Mouse (Mus musculus) limb, embryonic 12.5 days (tissue): ENCODE measurements around the gene Hist1h2bp. TPM values are rescaled to one million over a fixed set of nuclear protein-coding genes. Genes with fewer than 3 reads are reported as not detected.
"Not testable (repeated sequence)": the region's sequence is repeated elsewhere in the genome, so short reads cannot be mapped to it uniquely, and the experiment has no call there.

Source experiments
- ATAC-seq: fragments of 200-750 bp; cut with Nextera tagmentation; 2 replicates; pipeline ENCODE4 v1.8.0; 2017; ENCODE audit warnings: low read depth, moderate TSS enrichment; ENCODE audit not compliant: insufficient number of reproducible peaks, insufficient read depth, low FRiP score, low TSS enrichment
- H3K27ac ChIP-seq: fragments of 300-500 bp; sonication (generic); 2 replicates; pipeline ENCODE4 v1.5.1; 2016; ENCODE audit warnings: mild to moderate bottlenecking, moderate library complexity
- H3K27me3 ChIP-seq: fragments of 300-500 bp; sonication (generic); 2 replicates; pipeline ENCODE4 v1.6.1; 2016; ENCODE audit warnings: mild to moderate bottlenecking, moderate library complexity
- H3K36me3 ChIP-seq: fragments of 300-500 bp; sonication (generic); 2 replicates; pipeline ENCODE4 v1.6.1; 2016; ENCODE audit warnings: mild to moderate bottlenecking, moderate library complexity
- H3K4me1 ChIP-seq: fragments of 300-500 bp; sonication (generic); replicated peaks from 2 replicates; pipeline ENCODE4 v1.6.1; 2016
- H3K4me2 ChIP-seq: fragments of 300-500 bp; sonication (generic); 2 replicates; pipeline ENCODE4 v1.6.1; 2016; ENCODE audit warnings: mild to moderate bottlenecking, moderate library complexity
- H3K4me3 ChIP-seq: fragments of 300-500 bp; sonication (generic); replicated peaks from 2 replicates; pipeline ENCODE4 v1.5.1; 2016; ENCODE audit warnings: mild to moderate bottlenecking
- H3K9ac ChIP-seq: fragments of 300-500 bp; sonication (generic); replicated peaks from 2 replicates; pipeline ENCODE4 v1.6.1; 2016; ENCODE audit warnings: mild to moderate bottlenecking, moderate library complexity
- H3K9me3 ChIP-seq: fragments of 300-500 bp; sonication (generic); 2 replicates; pipeline ENCODE4 v1.6.1; 2016; ENCODE audit warnings: mild to moderate bottlenecking, moderate library complexity
- WGBS: fragments of 180-500 bp; shearing (Covaris S2); methylation state at CpG from one replicate; pipeline ENCODE4 v1.1.7; 2016; 5-methylcytosine and 5-hydroxymethylcytosine counted together
- polyA plus RNA-seq: library from polyadenylated mRNA; unstranded; fragments of >200 nt; fragmentation: Nextera tagmentation; extraction: Ambion mirVana; gene quantifications from 2 replicates; pipeline ENCODE4 v1.2.1, GENCODE M21; 2016

Gene Hist1h2bp
- polyA plus RNA-seq = 1.5 and 3.9 TPM in 2 replicates

DNA sequence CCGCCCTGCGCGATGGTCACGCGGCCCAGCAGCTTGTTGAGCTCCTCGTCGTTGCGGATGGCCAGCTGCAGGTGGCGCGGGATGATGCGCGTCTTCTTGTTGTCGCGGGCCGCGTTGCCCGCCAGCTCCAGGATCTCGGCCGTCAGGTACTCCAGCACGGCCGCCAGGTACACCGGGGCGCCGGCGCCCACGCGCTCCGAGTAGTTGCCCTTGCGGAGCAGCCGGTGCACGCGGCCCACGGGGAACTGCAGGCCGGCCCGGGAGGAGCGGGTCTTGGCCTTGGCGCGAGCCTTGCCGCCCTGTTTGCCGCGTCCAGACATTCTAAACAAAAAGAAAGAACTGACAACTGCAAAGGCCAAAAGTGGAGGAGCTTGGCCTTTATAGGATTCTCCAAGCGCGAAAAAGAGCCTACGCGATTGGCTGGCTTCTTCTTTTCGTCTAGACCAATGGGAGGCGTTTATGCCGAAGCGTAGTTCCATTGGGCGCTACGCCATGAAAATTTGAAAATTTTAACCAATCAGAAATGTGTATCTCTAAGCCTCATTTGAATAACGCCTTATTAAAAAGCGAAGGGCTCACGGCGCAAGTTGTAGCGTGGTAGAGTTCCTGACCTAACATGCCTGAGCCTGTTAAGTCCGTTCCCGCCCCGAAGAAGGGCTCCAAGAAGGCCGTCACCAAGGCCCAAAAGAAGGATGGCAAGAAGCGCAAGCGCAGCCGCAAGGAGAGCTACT is at the start of gene Hist1h2bp, which contains the start of gene Hist1h2an:
Gene Hist1h2bp, plus strand, starts transcription at position 563 of the 731 bp plus-strand sequence.
Gene Hist1h2an, minus strand, starts transcription at position 320 of the 731 bp plus-strand sequence.
- peak within 1 kb of the TSS; percentile 35 for H3K4me3 ChIP-seq
- H3K27ac ChIP-seq = peak within 1 kb of the TSS; percentile 93
- not testable (repeated sequence) for H3K27me3 ChIP-seq, H3K36me3 ChIP-seq, H3K9me3 ChIP-seq
- WGBS = 1% methylated on average over 41 of the region's 63 CpGs
- peak within 1 kb of the TSS; percentile 52 for H3K9ac ChIP-seq
- H3K4me2 ChIP-seq = peak within 1 kb of the TSS; percentile 51
- peak; percentile 96 for ATAC-seq
- peaks cover 37% of the 10 kb centered on the region for H3K4me1 ChIP-seq

DNA sequence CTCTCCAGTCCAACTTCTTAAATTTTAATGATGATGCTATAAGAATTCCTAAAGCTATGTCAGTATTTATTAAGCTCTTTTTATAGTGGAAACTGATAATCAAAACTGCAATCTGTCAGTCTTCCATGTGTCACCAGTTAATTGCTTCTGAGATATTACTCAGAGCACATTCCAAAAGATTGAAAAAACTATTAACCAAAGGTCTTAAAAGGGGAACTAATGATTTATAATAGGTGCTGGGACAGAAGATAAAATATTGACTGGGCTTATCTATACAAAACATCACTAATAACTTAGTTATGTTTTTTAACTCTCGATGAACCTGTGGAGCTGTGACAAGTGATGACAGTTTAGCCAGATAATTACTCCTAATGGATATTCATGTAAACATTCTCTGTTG is 42.3 kb upstream of the Hist1h2bp start:
- no peaks in the 10 kb centered on the region for H3K36me3 ChIP-seq
- H3K4me2 ChIP-seq = no peak overlapping the region
- peaks cover 15% of the 10 kb centered on the region; the same call in 1 of the 2 replicates for H3K4me1 ChIP-seq
- no peaks in the 10 kb centered on the region for H3K27me3 ChIP-seq
- H3K9ac ChIP-seq = no peak overlapping the region
- H3K9me3 ChIP-seq = no peaks in the 10 kb centered on the region
- no peak for ATAC-seq
- WGBS = 91% methylated on average over 1 of the region's 1 CpGs
- H3K27ac ChIP-seq = no peak overlapping the region
- H3K4me3 ChIP-seq = no peak overlapping the region

DNA sequence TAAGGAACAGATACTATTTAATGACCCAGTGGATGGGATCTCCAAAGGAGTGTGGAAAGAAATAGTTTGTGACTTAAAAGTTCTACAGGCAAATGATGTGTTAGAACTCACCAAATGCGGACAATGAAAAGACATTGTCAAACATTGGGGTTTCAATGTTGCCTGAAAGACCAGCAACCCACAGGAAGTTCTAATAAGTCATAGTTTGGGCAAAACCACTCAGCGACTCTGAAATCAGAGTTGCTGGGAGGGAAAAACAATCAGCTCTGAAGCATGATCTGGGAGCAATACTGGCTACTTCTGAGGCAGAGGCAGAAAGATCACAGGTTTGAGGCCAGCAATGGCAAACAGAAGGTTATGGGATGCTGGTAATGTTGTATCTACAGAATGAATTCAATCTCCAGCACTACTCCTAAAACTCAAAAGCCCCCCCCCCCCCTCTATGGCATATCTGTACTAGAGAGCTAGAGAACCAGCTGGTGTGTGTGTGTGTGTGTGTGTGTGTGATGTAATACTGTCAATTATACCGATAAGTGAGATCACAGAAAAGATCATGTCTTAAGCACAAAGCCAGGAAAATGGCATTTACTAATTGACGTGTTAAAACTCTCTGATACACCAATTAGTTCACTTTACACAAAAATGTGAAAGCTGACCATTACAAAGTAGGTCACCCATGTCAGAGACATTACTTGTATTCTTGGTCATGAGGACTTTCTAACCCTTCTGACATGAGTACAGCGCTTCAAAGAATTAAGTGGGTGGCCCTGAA is 37.7 kb upstream of the Hist1h2bp start:
- H3K36me3 ChIP-seq = no peaks in the 10 kb centered on the region
- peaks cover 28% of the 10 kb centered on the region for H3K4me1 ChIP-seq
- H3K4me3 ChIP-seq = peak overlapping the region; percentile 57
- H3K27ac ChIP-seq = peak overlapping the region; percentile 99
- 5% methylated on average over 5 of the region's 5 CpGs for WGBS
- H3K9ac ChIP-seq = peak overlapping the region; percentile 72
- H3K4me2 ChIP-seq = peak overlapping the region; percentile 90
- ATAC-seq = no peak
- H3K9me3 ChIP-seq = no peaks in the 10 kb centered on the region
- no peaks in the 10 kb centered on the region for H3K27me3 ChIP-seq

DNA sequence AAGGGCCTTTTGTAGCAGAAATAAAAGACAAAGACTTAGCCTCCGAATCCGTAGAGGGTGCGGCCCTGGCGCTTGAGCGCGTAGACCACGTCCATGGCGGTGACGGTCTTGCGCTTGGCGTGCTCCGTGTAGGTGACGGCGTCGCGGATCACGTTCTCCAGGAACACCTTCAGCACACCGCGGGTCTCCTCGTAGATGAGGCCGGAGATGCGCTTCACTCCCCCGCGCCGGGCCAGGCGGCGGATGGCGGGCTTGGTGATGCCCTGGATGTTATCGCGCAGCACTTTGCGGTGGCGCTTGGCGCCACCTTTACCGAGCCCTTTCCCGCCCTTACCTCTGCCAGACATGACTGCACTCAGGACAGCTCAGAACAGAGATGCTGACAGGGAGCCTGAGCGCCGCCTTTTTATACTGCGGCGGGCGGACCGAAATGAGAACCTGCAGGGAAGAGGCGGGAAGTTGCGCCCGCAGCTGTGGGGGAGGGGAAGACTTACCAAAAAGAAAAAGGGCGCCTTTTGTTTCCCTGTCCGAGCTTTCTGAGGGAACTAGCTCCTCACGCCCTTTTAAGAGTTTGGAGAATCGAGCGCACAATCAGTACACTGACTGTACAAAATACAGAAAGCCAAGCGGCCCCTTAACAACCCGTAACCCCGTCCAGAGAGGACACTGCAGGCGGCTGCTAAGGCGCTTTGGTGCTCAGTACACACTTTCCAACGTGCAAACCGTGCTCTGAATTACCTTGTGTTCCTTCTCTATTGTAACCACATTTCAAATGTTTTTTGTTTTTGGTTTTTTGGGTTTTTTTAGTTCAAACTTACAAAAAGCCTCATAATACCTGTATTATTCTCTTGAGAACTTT is 36.9 kb upstream of the Hist1h2bp start, which contains the start of gene Hist1h4k:
Gene Hist1h4k, minus strand, starts transcription at position 347 of the 859 bp plus-strand sequence.
- peak within 1 kb of the TSS; percentile 57 for H3K4me3 ChIP-seq
- peak within 1 kb of the TSS; percentile 90 for H3K4me2 ChIP-seq
- not testable (repeated sequence) for H3K9me3 ChIP-seq, H3K27me3 ChIP-seq, H3K36me3 ChIP-seq
- peak; percentile 88 for ATAC-seq
- under 1% methylated on average over 48 of the region's 56 CpGs for WGBS
- peak within 1 kb of the TSS; percentile 72 for H3K9ac ChIP-seq
- peaks cover 31% of the 10 kb centered on the region for H3K4me1 ChIP-seq
- H3K27ac ChIP-seq = peak within 1 kb of the TSS; percentile 99

DNA sequence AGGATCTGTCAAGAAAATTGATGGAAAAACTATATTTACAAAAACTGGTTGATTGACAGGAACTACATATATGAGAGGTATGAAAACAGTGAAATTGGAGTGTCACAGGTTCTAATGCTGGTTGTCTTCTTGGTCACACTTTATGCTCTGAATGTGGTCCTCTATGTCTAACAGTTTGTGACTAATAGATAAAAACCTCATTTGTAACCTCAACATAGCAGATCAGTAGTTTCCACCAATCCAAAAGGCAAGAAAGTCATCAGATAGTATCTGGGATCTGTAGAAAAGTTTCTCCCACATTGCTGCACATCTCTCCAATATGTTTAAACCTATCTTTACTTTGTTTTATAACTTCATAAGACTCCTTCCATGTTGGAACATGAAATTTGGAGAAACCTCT is 35.8 kb upstream of the Hist1h2bp start:
- Histone ChIP-seq H3K4me1 (peaks cover 31% of the 10 kb centered on the region), H3K9ac (no peak overlapping the region), H3K4me2 (0 out of 2 replicates have a peak overlapping the region, but pooled peaks have one; percentile 73), H3K4me3 (no peak overlapping the region), H3K36me3 (no peaks in the 10 kb centered on the region), H3K9me3 (no peaks in the 10 kb centered on the region), H3K27me3 (no peaks in the 10 kb centered on the region), H3K27ac (peak overlapping the region; percentile 95)
- ATAC-seq = no peak

DNA sequence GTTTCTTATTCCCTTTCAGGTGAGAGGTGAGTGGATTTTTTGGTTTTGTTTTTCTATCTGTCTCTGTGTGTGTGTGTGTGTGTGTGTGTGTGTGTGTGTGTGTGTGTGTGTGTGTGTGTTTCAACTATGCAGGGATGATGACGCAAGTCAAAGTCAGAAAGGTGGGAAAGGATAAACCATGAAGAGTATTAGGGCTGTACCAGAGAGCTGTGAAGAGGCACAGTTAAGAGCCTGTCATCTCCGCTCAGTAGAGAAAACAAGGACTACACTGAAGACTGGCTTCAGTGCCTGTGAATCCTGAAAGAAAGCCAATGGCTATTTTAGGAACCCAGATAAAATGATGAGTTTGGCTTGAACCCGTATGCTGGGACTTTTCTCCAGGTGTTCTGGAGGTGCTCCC is 35.4 kb upstream of the Hist1h2bp start:
- Histone ChIP-seq H3K9ac (no peak overlapping the region), H3K27ac (peak overlapping the region; percentile 95), H3K27me3 (no peaks in the 10 kb centered on the region), H3K36me3 (no peaks in the 10 kb centered on the region), H3K4me1 (peaks cover 31% of the 10 kb centered on the region), H3K9me3 (no peaks in the 10 kb centered on the region), H3K4me2 (peak overlapping the region; percentile 73; the same call in 1 of the 2 replicates), H3K4me3 (no peak overlapping the region)
- no peak for ATAC-seq
- 81% methylated on average over 3 of the region's 3 CpGs for WGBS

DNA sequence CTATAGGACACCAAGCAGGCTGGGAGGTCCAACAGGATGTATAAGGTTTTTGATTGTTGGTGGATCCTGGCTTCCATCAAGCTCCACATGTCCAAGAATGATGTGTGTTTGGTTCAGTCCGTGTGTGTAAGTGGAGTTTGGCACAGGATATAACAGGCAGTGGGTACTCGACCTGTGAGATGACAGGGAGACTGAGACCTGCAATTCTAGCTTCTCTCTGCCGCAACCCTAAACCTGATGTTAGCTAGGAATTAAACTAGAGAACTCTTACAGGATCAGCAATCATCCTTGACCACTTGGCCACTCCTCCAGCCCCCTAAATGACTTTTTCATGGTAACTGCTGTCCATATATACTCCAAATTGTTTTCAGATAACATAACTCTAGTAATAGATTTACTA is 34.9 kb upstream of the Hist1h2bp start:
- Histone ChIP-seq H3K9ac (peak overlapping the region; percentile 35; the same call in 1 of the 2 replicates), H3K27ac (peak overlapping the region; percentile 95), H3K27me3 (no peaks in the 10 kb centered on the region), H3K4me1 (peaks cover 29% of the 10 kb centered on the region), H3K9me3 (no peaks in the 10 kb centered on the region), H3K4me3 (peak overlapping the region; percentile 47; the same call in 1 of the 2 replicates), H3K4me2 (peak overlapping the region; percentile 73), H3K36me3 (no peaks in the 10 kb centered on the region)
- 43% methylated on average over 3 of the region's 3 CpGs for WGBS
- no peak for ATAC-seq

DNA sequence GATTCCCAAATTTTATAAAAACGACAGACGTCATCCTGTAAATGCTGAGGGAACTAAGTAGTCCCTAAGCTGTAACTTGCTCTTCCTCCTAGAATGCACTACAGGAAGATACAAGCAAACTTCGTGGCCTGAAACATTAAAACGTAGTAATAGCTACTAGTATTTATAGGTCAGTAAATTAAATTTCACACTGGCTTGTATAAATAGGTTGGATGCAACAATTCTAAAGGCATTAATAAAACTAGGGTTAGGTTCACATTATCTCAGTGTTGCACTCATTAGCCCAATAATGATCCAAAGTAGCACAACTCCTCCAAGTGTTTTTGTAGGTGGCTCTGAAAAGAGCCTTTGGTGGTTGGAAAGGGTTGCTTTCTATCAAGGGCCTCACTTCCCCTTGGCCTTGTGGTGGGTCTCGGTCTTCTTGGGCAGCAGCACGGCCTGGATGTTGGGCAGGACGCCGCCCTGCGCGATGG is 34.2 kb upstream of the Hist1h2bp start:
- Histone ChIP-seq H3K4me2 (peak overlapping the region; percentile 73), H3K9me3 (no peaks in the 10 kb centered on the region), H3K4me1 (peaks cover 27% of the 10 kb centered on the region), H3K4me3 (peak overlapping the region; percentile 47), H3K27me3 (no peaks in the 10 kb centered on the region), H3K27ac (peak overlapping the region; percentile 95), H3K9ac (peak overlapping the region; percentile 68), H3K36me3 (no peaks in the 10 kb centered on the region)
- WGBS = 2% methylated on average over 10 of the region's 10 CpGs
- ATAC-seq = no peak

DNA sequence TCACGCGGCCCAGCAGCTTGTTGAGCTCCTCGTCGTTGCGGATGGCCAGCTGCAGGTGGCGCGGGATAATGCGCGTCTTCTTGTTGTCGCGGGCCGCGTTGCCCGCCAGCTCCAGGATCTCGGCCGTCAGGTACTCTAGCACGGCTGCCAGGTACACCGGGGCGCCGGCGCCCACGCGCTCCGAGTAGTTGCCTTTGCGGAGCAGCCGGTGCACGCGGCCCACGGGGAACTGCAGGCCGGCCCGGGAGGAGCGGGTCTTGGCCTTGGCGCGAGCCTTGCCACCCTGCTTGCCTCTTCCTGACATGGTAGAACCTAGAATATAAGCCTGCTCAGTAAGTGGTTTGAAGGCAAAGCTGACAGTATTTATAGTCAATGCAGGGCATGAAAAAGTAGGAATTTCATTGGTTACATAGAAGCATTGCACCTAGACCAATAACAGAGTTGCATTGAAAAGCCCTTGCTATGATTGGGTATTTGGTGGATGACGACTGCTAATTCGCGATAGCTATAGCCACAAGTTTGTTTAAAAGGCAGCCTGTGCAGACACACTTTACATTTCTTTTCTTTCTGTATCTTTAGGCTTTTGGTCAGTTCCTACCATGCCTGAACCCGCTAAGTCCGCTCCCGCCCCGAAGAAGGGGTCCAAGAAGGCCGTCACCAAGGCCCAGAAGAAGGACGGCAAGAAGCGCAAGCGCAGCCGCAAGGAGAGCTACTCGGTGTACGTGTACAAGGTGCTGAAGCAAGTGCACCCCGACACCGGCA is 33.6 kb upstream of the Hist1h2bp start, which contains the start of the genes Hist1h2ak and Hist1h2bn:
Gene Hist1h2ak, minus strand, starts transcription at position 304 of the 762 bp plus-strand sequence.
Gene Hist1h2bn, plus strand, starts transcription at position 600 of the 762 bp plus-strand sequence.
- Histone ChIP-seq H3K4me2 (peak within 1 kb of the TSS; percentile 73), H3K27ac (peak within 1 kb of the TSS; percentile 95), H3K4me3 (peak within 1 kb of the TSS; percentile 47), H3K9ac (peak within 1 kb of the TSS; percentile 68), H3K4me1 (peaks cover 24% of the 10 kb centered on the region)
- H3K36me3 ChIP-seq, H3K27me3 ChIP-seq, H3K9me3 ChIP-seq: not testable (repeated sequence)
- WGBS = under 1% methylated on average over 44 of the region's 50 CpGs
- peak; percentile 95 for ATAC-seq
